Mouse (Mus musculus): Measurements from ENCODE around the gene Vmn2r67. TPM values are rescaled to one million over a fixed set of nuclear protein-coding genes. Genes with fewer than 3 reads are reported as not detected.
"Not testable (repeated sequence)": the region's sequence is repeated elsewhere in the genome, so short reads cannot be mapped to it uniquely, and the experiment has no call there.

Gene Vmn2r67
- total RNA-seq (2017): not detected in 3 replicates

DNA sequence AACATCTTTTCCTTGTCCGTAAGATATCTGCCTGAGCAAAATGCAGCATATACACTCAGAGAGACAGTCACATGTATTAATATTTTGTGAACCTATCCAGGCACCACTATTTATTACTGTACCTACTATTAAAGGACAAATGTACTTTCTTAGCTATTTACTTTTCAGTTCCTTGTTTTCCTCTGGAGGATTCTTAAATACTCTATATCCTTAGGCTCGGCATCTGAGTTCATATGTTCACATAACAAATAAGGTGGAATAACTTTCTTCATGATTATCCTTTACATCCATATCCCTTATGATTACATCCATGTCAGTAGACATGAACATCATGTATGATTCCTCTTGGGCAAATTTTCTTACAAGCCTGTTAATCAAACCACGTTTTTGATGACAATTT, at the start of gene Vmn2r67:
Vmn2r67 (minus strand) TSS at position 101 of the 400 bp plus-strand sequence.
- no peak for ATAC-seq (replicated peaks; ENCODE audit: insufficient number of reproducible peaks, low FRiP score, low TSS enrichment, poor library complexity, severe bottlenecking)

DNA sequence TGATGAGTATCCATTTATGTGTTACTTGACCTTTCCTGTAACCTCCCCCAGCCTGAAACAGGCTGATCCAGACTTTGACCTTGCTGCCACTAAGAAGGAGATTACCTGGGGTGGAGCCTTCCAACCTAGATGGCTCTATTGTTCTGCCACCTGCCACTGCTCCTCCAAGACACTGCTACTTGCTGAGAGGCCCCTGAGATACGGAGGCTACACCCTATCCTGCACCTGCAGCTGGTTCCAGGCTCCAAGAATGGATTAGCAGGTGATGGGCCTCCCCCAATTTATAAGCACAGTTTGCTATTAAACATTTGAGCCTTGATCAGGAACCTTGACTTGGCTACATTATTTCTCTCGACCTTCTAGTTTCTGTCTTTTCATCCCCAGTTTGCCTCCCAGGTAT, 51.3 kb downstream of the Vmn2r67 start:
- not testable (repeated sequence) for ATAC-seq (replicated peaks; ENCODE audit: insufficient number of reproducible peaks, low FRiP score, low TSS enrichment, poor library complexity, severe bottlenecking)

Other genes with a start within 250 kb of the Vmn2r67 start
- not detected in 3 replicates for gene Vmn2r65, start 191.9 kb downstream of the Vmn2r67 start, total RNA-seq (2017)
- gene Vmn2r66, start 143.7 kb downstream of the Vmn2r67 start, total RNA-seq (2017): not detected in 3 replicates
- not detected in 3 replicates for gene Vmn2r68, start 81.8 kb upstream of the Vmn2r67 start, total RNA-seq (2017)

Data from monocyte, adult 5-6 weeks (primary cell).